Mouse (Mus musculus): ENCODE results near the gene Med13l.

GRCm38 (mm10) chr5:118747026-118747425, 186.5 kb downstream of the Med13l start:
- TF ChIP-seq TAL1 (IDR thresholded peaks at IDR 0.05; ENCODE audit: low read length) (no peak), GATA1 (IDR thresholded peaks at IDR 0.05; ENCODE audit: low read length) (no peak)

Measured in erythroblast, embryonic 14.5 days (primary cell).